Mouse (Mus musculus) intestine, postnatal 0 days (tissue): Measurements from ENCODE around the gene Cerk. TPM values are rescaled to one million over a fixed set of nuclear protein-coding genes. Genes with fewer than 3 reads are reported as not detected.
"Not testable (repeated sequence)": the region's sequence is repeated elsewhere in the genome, so short reads cannot be mapped to it uniquely, and the experiment has no call there.

Experiments
- ATAC-seq: fragments of 200-750 bp; cut with Nextera tagmentation; 2 replicates; pipeline ENCODE4 v1.8.0; 2017; ENCODE audit warnings: mild to moderate bottlenecking, moderate TSS enrichment, moderate library complexity
- H3K27ac ChIP-seq: fragments of 300-500 bp; sonication (generic); 2 replicates; pipeline ENCODE4 v1.5.1; 2014; ENCODE audit warnings: mild to moderate bottlenecking, low read depth, low read length, moderate library complexity
- H3K27me3 ChIP-seq: fragments of 300-500 bp; sonication (generic); replicated peaks from 2 replicates; pipeline ENCODE4 v1.6.1; 2014; ENCODE audit warnings: low read length, mixed read lengths; ENCODE audit not compliant: control insufficient read depth, insufficient read depth
- H3K36me3 ChIP-seq: fragments of 300-500 bp; sonication (generic); 2 replicates; pipeline ENCODE4 v1.6.1; 2014; ENCODE audit warnings: mild to moderate bottlenecking, moderate library complexity; ENCODE audit not compliant: control insufficient read depth, insufficient read depth
- H3K4me1 ChIP-seq: fragments of 300-500 bp; sonication (generic); replicated peaks from 2 replicates; pipeline ENCODE4 v1.6.1; 2014; ENCODE audit warnings: antibody characterized with exemption, low read length, mixed read lengths; ENCODE audit not compliant: control insufficient read depth, insufficient read depth
- H3K4me2 ChIP-seq: fragments of 300-500 bp; sonication (generic); replicated peaks from 2 replicates; pipeline ENCODE4 v1.6.1; 2014; ENCODE audit warnings: low read depth, mild to moderate bottlenecking, moderate library complexity
- H3K4me3 ChIP-seq: fragments of 300-500 bp; sonication (generic); 2 replicates; pipeline ENCODE4 v1.5.1; 2014; ENCODE audit warnings: low read depth, low read length
- H3K9ac ChIP-seq: fragments of 300-500 bp; sonication (generic); 2 replicates; pipeline ENCODE4 v1.6.1; 2014; ENCODE audit warnings: mild to moderate bottlenecking, low read depth, low read length
- H3K9me3 ChIP-seq: fragments of 300-500 bp; sonication (generic); 2 replicates; pipeline ENCODE4 v1.6.1; 2016; ENCODE audit warnings: mixed run types; ENCODE audit not compliant: control insufficient read depth
- CTCF ChIP-seq: sonication (generic); IDR thresholded peaks from 2 replicates; pipeline ENCODE4 v1.5.1; 2016; ENCODE audit warnings: low read depth, mild to moderate bottlenecking, control low read depth, antibody characterized with exemption, moderate library complexity
- WGBS: fragments of 180-500 bp; shearing (Covaris S2); extraction: QIAGEN DNeasy Blood & Tissue Kit; methylation state at CpG from one replicate; pipeline ENCODE4 v1.1.7; 2014; 5-methylcytosine and 5-hydroxymethylcytosine counted together
- polyA plus RNA-seq: library from polyadenylated mRNA; unstranded; fragments of >200 nt; fragmentation: Nextera tagmentation; extraction: Ambion mirVana; gene quantifications from 2 replicates; pipeline ENCODE4 v1.2.1, GENCODE M21; 2015

Cerk gene
- polyA plus RNA-seq, 1 experiment from 2014 or later, result 4.2 TPM

- Histone ChIP-seq H3K4me2 (no peak overlapping the region), H3K27ac (no peak overlapping the region), H3K9me3 (no peaks in the 10 kb centered on the region), H3K9ac (no peak overlapping the region), H3K36me3 (peaks cover 9% of the 10 kb centered on the region; the same call in 1 of the 2 replicates), H3K4me1 (no peaks in the 10 kb centered on the region; the same call in 1 of the 2 replicates), H3K4me3 (no peak overlapping the region), H3K27me3 (no peaks in the 10 kb centered on the region)
- ATAC-seq, result no peak
- TF ChIP-seq CTCF, result no peak
- WGBS, result 79% methylated on average over 2 of the region's 2 CpGs
Observed at GRCm38 (mm10) chr15:86097871-86098270, 88.1 kb downstream of the Cerk start.

- peak overlapping the region; percentile 75 for H3K27ac ChIP-seq
- H3K9ac ChIP-seq, H3K4me1 ChIP-seq, ATAC-seq, H3K27me3 ChIP-seq, H3K4me3 ChIP-seq, H3K36me3 ChIP-seq, H3K4me2 ChIP-seq, H3K9me3 ChIP-seq: not testable (repeated sequence)
- WGBS, result 90% methylated on average over 5 of the region's 5 CpGs
Observed at GRCm38 (mm10) chr15:86096604-86097020, 89.3 kb downstream of the Cerk start.

- Histone ChIP-seq H3K36me3 (peaks cover 2% of the 10 kb centered on the region; the same call in 1 of the 2 replicates), H3K27me3 (no peaks in the 10 kb centered on the region), H3K9ac (no peak overlapping the region), H3K27ac (peak overlapping the region; percentile 75), H3K4me1 (peaks cover under 1% of the 10 kb centered on the region), H3K4me2 (no peak overlapping the region), H3K4me3 (no peak overlapping the region), H3K9me3 (no peaks in the 10 kb centered on the region)
- WGBS, result 70% methylated on average over 17 of the region's 17 CpGs
- ATAC-seq, result no peak
- TF ChIP-seq CTCF, result no peak
Observed at GRCm38 (mm10) chr15:86095722-86096603, 90.0 kb downstream of the Cerk start.

- Histone ChIP-seq H3K27me3 (no peaks in the 10 kb centered on the region), H3K9me3 (no peaks in the 10 kb centered on the region), H3K9ac (no peak overlapping the region), H3K4me3 (no peak overlapping the region), H3K27ac (no peak overlapping the region), H3K36me3 (no peaks in the 10 kb centered on the region; the same call in 1 of the 2 replicates), H3K4me1 (peaks cover 13% of the 10 kb centered on the region), H3K4me2 (no peak overlapping the region)
- TF ChIP-seq CTCF, result no peak
- no peak for ATAC-seq
- WGBS, result 72% methylated on average over 10 of the region's 10 CpGs
Observed at GRCm38 (mm10) chr15:86094324-86095121, 91.4 kb downstream of the Cerk start.

GRCm38 (mm10) chr15:86093236-86093635 is 92.7 kb downstream of the Cerk start:
- WGBS, result 70% methylated on average over 1 of the region's 1 CpGs
- H3K4me3 ChIP-seq, result no peak overlapping the region
- no peak overlapping the region for H3K9ac ChIP-seq
- no peak for ATAC-seq
- no peak overlapping the region for H3K27ac ChIP-seq
- H3K36me3 ChIP-seq, result no peaks in the 10 kb centered on the region; the same call in 1 of the 2 replicates
- H3K9me3 ChIP-seq, result no peaks in the 10 kb centered on the region
- H3K27me3 ChIP-seq, result no peaks in the 10 kb centered on the region
- no peak for TF ChIP-seq CTCF
- no peak overlapping the region for H3K4me2 ChIP-seq
- H3K4me1 ChIP-seq, result peaks cover 17% of the 10 kb centered on the region

GRCm38 (mm10) chr15:86091998-86092670 is 93.8 kb downstream of the Cerk start:
- no peaks in the 10 kb centered on the region; the same call in 1 of the 2 replicates for H3K36me3 ChIP-seq
- no peak for TF ChIP-seq CTCF

More at GRCm38 (mm10) chr15:86091998-86092670, 93.8 kb downstream of the Cerk start:
- no peak overlapping the region for H3K9ac ChIP-seq
- no peaks in the 10 kb centered on the region for H3K9me3 ChIP-seq
- H3K4me1 ChIP-seq, result peaks cover 24% of the 10 kb centered on the region
- no peak overlapping the region for H3K4me3 ChIP-seq
- H3K27ac ChIP-seq, result peak overlapping the region; percentile 63
- WGBS, result 49% methylated on average over 12 of the region's 12 CpGs
- ATAC-seq, result peak; percentile 70
- H3K27me3 ChIP-seq, result no peaks in the 10 kb centered on the region
- peak overlapping the region; percentile 38 for H3K4me2 ChIP-seq
